Mouse (Mus musculus): Measurements from ENCODE around the gene Marveld1. TPM values are rescaled to one million over a fixed set of nuclear protein-coding genes. Genes with fewer than 3 reads are reported as not detected.

The Marveld1 gene
- polyA plus RNA-seq, 1 experiment = 11.7 TPM

GRCm38 (mm10) chr19:42131101-42131500 is 16.1 kb upstream of the Marveld1 start:
- Histone ChIP-seq H3K4me3 (replicated peaks; ENCODE audit: insufficient read depth, low read depth, low read length) (no peak overlapping the region), H3K27me3 (ENCODE audit: control insufficient read depth, insufficient read depth, low read length) (no peaks in the 10 kb centered on the region), H3K27ac (ENCODE audit: insufficient read depth, low read length) (no peak overlapping the region), H3K4me1 (ENCODE audit: control insufficient read depth, insufficient read depth, low read length) (peaks cover 10% of the 10 kb centered on the region)
- no peak for DNase-seq
- 85% methylated on average over 5 of the region's 5 CpGs for WGBS
- TF ChIP-seq CTCF (IDR thresholded peaks at IDR 0.05; ENCODE audit: borderline replicate concordance, insufficient read depth, low read depth, low read length) = no peak
- no peak for TF ChIP-seq POLR2A (IDR thresholded peaks at IDR 0.05; ENCODE audit: borderline replicate concordance, insufficient read depth, low read length)

- TF ChIP-seq POLR2A (IDR thresholded peaks at IDR 0.05; ENCODE audit: borderline replicate concordance, insufficient read depth, low read length) (no peak), CTCF (IDR thresholded peaks at IDR 0.05; ENCODE audit: borderline replicate concordance, insufficient read depth, low read depth, low read length) (no peak)
- Histone ChIP-seq H3K27me3 (ENCODE audit: control insufficient read depth, insufficient read depth, low read length) (no peaks in the 10 kb centered on the region), H3K4me3 (replicated peaks; ENCODE audit: insufficient read depth, low read depth, low read length) (no peak overlapping the region), H3K4me1 (ENCODE audit: control insufficient read depth, insufficient read depth, low read length) (peaks cover 4% of the 10 kb centered on the region; the same call in 1 of the 2 replicates), H3K27ac (ENCODE audit: insufficient read depth, low read length) (no peak overlapping the region)
- DNase-seq = no peak
These were observed 12.1 kb upstream of the Marveld1 start for GRCm38 (mm10) chr19:42135070-42135469.

- no peak overlapping the region for H3K27ac ChIP-seq (ENCODE audit: insufficient read depth, low read length)
- no peak overlapping the region for H3K4me3 ChIP-seq (replicated peaks; ENCODE audit: insufficient read depth, low read depth, low read length)
- no peak for DNase-seq
- 56% methylated on average over 5 of the region's 5 CpGs for WGBS
- no peaks in the 10 kb centered on the region for H3K27me3 ChIP-seq (ENCODE audit: control insufficient read depth, insufficient read depth, low read length)
- TF ChIP-seq CTCF (IDR thresholded peaks at IDR 0.05; ENCODE audit: borderline replicate concordance, insufficient read depth, low read depth, low read length) = no peak
- no peak for TF ChIP-seq POLR2A (IDR thresholded peaks at IDR 0.05; ENCODE audit: borderline replicate concordance, insufficient read depth, low read length)
- H3K4me1 ChIP-seq (ENCODE audit: control insufficient read depth, insufficient read depth, low read length) = no peaks in the 10 kb centered on the region
These were observed 11.1 kb upstream of the Marveld1 start for GRCm38 (mm10) chr19:42136126-42136525.

DNA sequence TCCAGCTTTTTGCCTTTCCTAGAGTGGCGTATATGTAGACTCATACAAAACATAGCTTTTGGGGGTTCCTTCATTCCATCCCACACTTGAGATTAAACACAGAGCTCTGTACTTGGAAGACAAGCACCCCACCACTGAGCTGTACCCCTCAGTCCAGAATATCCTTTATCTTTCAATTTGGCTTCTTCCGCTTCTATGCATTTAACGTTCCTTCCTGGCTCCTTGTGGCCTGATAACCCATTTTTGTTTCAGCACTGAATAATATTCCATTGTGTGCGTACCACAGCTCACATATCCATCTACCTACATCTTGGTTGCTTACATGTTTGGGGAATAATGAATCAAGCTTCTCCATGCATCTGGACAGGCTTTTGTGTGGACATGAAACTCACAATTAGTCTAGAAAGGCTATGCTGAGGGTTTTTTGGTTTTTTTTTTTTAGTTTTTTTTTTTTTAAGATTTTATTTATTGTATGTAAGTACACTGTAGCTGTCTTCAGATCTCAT is 10.0 kb upstream of the Marveld1 start:
- no peaks in the 10 kb centered on the region for H3K27me3 ChIP-seq (ENCODE audit: control insufficient read depth, insufficient read depth, low read length)
- no peak overlapping the region for H3K4me3 ChIP-seq (replicated peaks; ENCODE audit: insufficient read depth, low read depth, low read length)
- H3K4me1 ChIP-seq (ENCODE audit: control insufficient read depth, insufficient read depth, low read length) = no peaks in the 10 kb centered on the region
- TF ChIP-seq POLR2A (IDR thresholded peaks at IDR 0.05; ENCODE audit: borderline replicate concordance, insufficient read depth, low read length) = no peak
- TF ChIP-seq CTCF (IDR thresholded peaks at IDR 0.05; ENCODE audit: borderline replicate concordance, insufficient read depth, low read depth, low read length) = no peak
- WGBS = 91% methylated on average over 4 of the region's 4 CpGs
- no peak for DNase-seq
- no peak overlapping the region for H3K27ac ChIP-seq (ENCODE audit: insufficient read depth, low read length)

- Histone ChIP-seq H3K27me3 (ENCODE audit: control insufficient read depth, insufficient read depth, low read length) (no peaks in the 10 kb centered on the region), H3K27ac (ENCODE audit: insufficient read depth, low read length) (no peak overlapping the region), H3K4me3 (replicated peaks; ENCODE audit: insufficient read depth, low read depth, low read length) (no peak overlapping the region), H3K4me1 (ENCODE audit: control insufficient read depth, insufficient read depth, low read length) (no peaks in the 10 kb centered on the region)
- no peak for DNase-seq
- TF ChIP-seq POLR2A (IDR thresholded peaks at IDR 0.05; ENCODE audit: borderline replicate concordance, insufficient read depth, low read length) = no peak
- no peak for TF ChIP-seq CTCF (IDR thresholded peaks at IDR 0.05; ENCODE audit: borderline replicate concordance, insufficient read depth, low read depth, low read length)
- WGBS = 85% methylated on average over 15 of the region's 15 CpGs
These were observed 8.5 kb upstream of the Marveld1 start for GRCm38 (mm10) chr19:42138517-42139285.

DNA sequence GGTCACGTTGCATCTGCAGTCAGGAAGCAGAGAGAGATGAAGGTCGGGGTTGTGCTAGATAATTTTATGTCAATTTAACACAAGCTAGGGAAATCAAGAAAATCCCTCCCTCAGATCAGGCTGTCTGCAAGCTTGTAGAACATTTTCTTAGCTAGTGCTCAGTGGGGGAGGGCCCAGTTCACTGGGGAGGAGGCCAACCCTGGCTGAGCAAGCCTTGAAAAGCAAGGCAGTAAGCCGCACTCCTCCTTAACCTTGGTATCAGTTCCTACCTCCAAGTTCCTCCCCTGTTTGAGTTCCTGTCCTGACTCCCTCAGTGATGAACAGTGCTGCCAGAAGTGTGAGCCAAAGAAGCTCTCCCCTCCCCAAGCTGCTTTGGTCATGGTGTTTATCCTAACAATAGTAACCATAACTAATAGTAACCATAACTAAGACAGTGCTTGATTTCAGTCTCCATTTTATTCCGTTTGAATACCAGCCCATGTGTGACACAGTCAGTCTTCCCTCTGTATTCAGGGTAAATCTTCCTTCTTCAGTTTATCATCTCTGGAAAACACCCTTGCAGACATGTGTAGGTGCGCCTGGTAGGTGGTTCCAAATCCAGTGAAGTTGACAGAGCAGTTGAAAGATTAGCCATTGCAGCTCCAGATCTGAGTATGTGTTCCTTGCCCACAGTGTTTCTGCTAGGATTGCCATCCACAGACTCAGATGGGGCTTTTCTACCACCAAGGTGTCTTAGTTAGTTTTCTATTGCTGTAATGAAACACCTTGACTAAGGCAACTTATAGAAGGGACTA is 7.3 kb upstream of the Marveld1 start:
- H3K4me3 ChIP-seq (replicated peaks; ENCODE audit: insufficient read depth, low read depth, low read length) = no peak overlapping the region
- 76% methylated on average over 5 of the region's 5 CpGs for WGBS
- no peak for TF ChIP-seq POLR2A (IDR thresholded peaks at IDR 0.05; ENCODE audit: borderline replicate concordance, insufficient read depth, low read length)
- TF ChIP-seq CTCF (IDR thresholded peaks at IDR 0.05; ENCODE audit: borderline replicate concordance, insufficient read depth, low read depth, low read length) = no peak
- no peaks in the 10 kb centered on the region for H3K4me1 ChIP-seq (ENCODE audit: control insufficient read depth, insufficient read depth, low read length)
- H3K27ac ChIP-seq (ENCODE audit: insufficient read depth, low read length) = no peak overlapping the region
- no peaks in the 10 kb centered on the region for H3K27me3 ChIP-seq (ENCODE audit: control insufficient read depth, insufficient read depth, low read length)
- no peak for DNase-seq

GRCm38 (mm10) chr19:42141998-42142397 is 5.2 kb upstream of the Marveld1 start:
- WGBS = 88% methylated on average over 3 of the region's 3 CpGs
- DNase-seq = no peak
- H3K27ac ChIP-seq (ENCODE audit: insufficient read depth, low read length) = no peak overlapping the region
- H3K4me3 ChIP-seq (replicated peaks; ENCODE audit: insufficient read depth, low read depth, low read length) = no peak overlapping the region
- TF ChIP-seq CTCF (IDR thresholded peaks at IDR 0.05; ENCODE audit: borderline replicate concordance, insufficient read depth, low read depth, low read length) (no peak), POLR2A (IDR thresholded peaks at IDR 0.05; ENCODE audit: borderline replicate concordance, insufficient read depth, low read length) (no peak)
- no peaks in the 10 kb centered on the region for H3K4me1 ChIP-seq (ENCODE audit: control insufficient read depth, insufficient read depth, low read length)
- H3K27me3 ChIP-seq (ENCODE audit: control insufficient read depth, insufficient read depth, low read length) = no peaks in the 10 kb centered on the region

Data from cerebellum, adult 2 months (tissue).